Mouse (Mus musculus) midbrain, embryonic 11.5 days (tissue): ENCODE data around the gene Abhd18. TPM values are rescaled to one million over a fixed set of nuclear protein-coding genes. Genes with fewer than 3 reads are reported as not detected.
"Not testable (repeated sequence)": the region's sequence is repeated elsewhere in the genome, so short reads cannot be mapped to it uniquely, and the experiment has no call there.

ENCODE experiments used
- ATAC-seq: fragments of 200-750 bp; cut with Nextera tagmentation; 2 replicates; pipeline ENCODE4 v1.8.0; 2017; ENCODE audit warnings: moderate TSS enrichment, moderate library complexity; ENCODE audit not compliant: low FRiP score
- DNase-seq: peaks from one replicate; pipeline ENCODE4 v3.0.0; 2015; ENCODE audit warnings: low spot score; ENCODE audit errors: missing footprints
- H3K27ac ChIP-seq: fragments of 300-500 bp; sonication (generic); 2 replicates; pipeline ENCODE4 v1.5.1; 2014; ENCODE audit warnings: low read depth, low read length
- H3K27me3 ChIP-seq: fragments of 300-500 bp; sonication (generic); 2 replicates; pipeline ENCODE4 v1.6.1; 2014; ENCODE audit warnings: mild to moderate bottlenecking, low read length, moderate library complexity, mixed read lengths; ENCODE audit not compliant: control insufficient read depth, insufficient read depth
- H3K36me3 ChIP-seq: fragments of 300-500 bp; sonication (generic); 2 replicates; pipeline ENCODE4 v1.6.1; 2014; ENCODE audit warnings: mild to moderate bottlenecking, low read length, moderate library complexity, mixed read lengths; ENCODE audit not compliant: control insufficient read depth, insufficient read depth
- H3K4me1 ChIP-seq: fragments of 300-500 bp; sonication (generic); 2 replicates; pipeline ENCODE4 v1.6.1; 2014; ENCODE audit warnings: low read length; ENCODE audit not compliant: control insufficient read depth, insufficient read depth
- H3K4me2 ChIP-seq: fragments of 300-500 bp; sonication (generic); 2 replicates; pipeline ENCODE4 v1.6.1; 2014; ENCODE audit warnings: mild to moderate bottlenecking, moderate library complexity
- H3K4me3 ChIP-seq: fragments of 300-500 bp; sonication (generic); 2 replicates; pipeline ENCODE4 v1.5.1; 2014; ENCODE audit warnings: low read depth, low read length
- H3K9ac ChIP-seq: fragments of 300-500 bp; sonication (generic); 2 replicates; pipeline ENCODE4 v1.6.1; 2014; ENCODE audit warnings: low read length
- H3K9me3 ChIP-seq: fragments of 300-500 bp; sonication (generic); 2 replicates; pipeline ENCODE4 v1.6.1; 2016; ENCODE audit warnings: low read length; ENCODE audit not compliant: control insufficient read depth
- WGBS: fragments of 180-500 bp; shearing (Covaris S2); extraction: QIAGEN DNeasy Blood & Tissue Kit; methylation state at CpG from one replicate; pipeline ENCODE4 v1.1.7; 2014; 5-methylcytosine and 5-hydroxymethylcytosine counted together
- polyA plus RNA-seq: library from polyadenylated mRNA; unstranded; fragments of >200 nt; fragmentation: Nextera tagmentation; extraction: Ambion mirVana; gene quantifications from 2 replicates; pipeline ENCODE4 v1.2.1, GENCODE M21; 2014

The Abhd18 gene
- 4.1 and 5.4 TPM in 2 replicates for polyA plus RNA-seq

DNA sequence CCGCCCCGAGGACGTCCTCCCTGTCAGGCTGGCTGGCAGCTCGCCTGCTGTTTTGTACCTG lies at the start of gene Abhd18:
Gene Abhd18 (plus strand): TSS at position 14 of the 61 bp plus-strand sequence.
- not testable (repeated sequence) for H3K27me3 ChIP-seq, H3K9me3 ChIP-seq, ATAC-seq, H3K4me1 ChIP-seq, H3K36me3 ChIP-seq, DNase-seq
- Histone ChIP-seq H3K27ac (peak within 1 kb of the TSS; percentile 40; the same call in 1 of the 2 replicates), H3K4me2 (peak within 1 kb of the TSS; percentile 54), H3K9ac (peak within 1 kb of the TSS; percentile 71), H3K4me3 (peak within 1 kb of the TSS; percentile 34)
- WGBS, result no CpG with 5 or more reads among the region's 4 CpGs

DNA sequence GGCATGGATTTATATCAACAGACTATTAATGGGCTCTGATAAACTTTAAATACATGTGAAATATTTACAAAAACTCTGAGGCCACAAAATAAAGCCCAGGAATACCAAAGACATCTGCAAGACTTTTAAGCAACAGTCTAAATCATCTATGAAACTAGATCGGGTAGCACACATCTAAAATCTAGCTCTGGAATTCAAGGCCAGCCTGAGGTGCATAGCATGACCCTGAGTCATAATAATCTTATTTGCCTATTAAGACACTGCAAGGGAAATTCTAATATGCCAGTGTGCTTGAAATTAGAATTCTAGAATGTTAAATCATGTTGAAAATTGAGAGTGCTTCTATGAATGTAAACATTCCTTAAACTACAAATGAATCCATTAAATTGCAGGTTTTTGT lies 48.7 kb upstream of the Abhd18 start:
- DNase-seq (no peak), ATAC-seq (no peak)
- peaks cover 6% of the 10 kb centered on the region; the same call in 1 of the 2 replicates for H3K36me3 ChIP-seq
- no peak overlapping the region for H3K4me2 ChIP-seq
- no peak overlapping the region for H3K4me3 ChIP-seq
- 76% methylated on average over 1 of the region's 1 CpGs for WGBS
- H3K27ac ChIP-seq, result no peak overlapping the region
- no peak overlapping the region for H3K9ac ChIP-seq
- H3K9me3 ChIP-seq, result no peaks in the 10 kb centered on the region
- no peaks in the 10 kb centered on the region for H3K27me3 ChIP-seq
- peaks cover 6% of the 10 kb centered on the region for H3K4me1 ChIP-seq

DNA sequence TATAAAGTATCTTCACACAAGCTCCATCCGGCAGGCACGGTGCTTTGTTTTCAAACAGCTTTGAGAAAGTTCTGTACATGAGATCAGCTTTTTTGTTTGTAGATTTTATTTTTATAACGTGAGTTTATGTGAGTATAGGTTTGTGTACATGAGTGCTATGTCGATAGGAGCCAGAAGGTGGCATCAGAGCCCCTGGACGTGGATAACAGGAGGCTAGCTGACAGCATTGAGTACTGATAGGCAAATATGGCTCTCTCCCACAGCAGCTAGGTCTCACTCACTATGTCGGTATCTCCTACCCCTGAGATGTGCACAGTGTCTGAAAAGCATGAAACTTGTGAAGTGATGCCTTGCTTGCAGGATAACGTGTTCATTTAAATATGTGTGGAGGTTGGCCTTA lies 48.3 kb upstream of the Abhd18 start:
- Histone ChIP-seq H3K9me3 (no peaks in the 10 kb centered on the region), H3K4me3 (no peak overlapping the region), H3K27ac (no peak overlapping the region), H3K9ac (no peak overlapping the region), H3K4me1 (peaks cover 6% of the 10 kb centered on the region), H3K4me2 (no peak overlapping the region), H3K27me3 (no peaks in the 10 kb centered on the region), H3K36me3 (peaks cover 6% of the 10 kb centered on the region; the same call in 1 of the 2 replicates)
- ATAC-seq (no peak), DNase-seq (peak; percentile 87)
- 42% methylated on average over 7 of the region's 7 CpGs for WGBS

DNA sequence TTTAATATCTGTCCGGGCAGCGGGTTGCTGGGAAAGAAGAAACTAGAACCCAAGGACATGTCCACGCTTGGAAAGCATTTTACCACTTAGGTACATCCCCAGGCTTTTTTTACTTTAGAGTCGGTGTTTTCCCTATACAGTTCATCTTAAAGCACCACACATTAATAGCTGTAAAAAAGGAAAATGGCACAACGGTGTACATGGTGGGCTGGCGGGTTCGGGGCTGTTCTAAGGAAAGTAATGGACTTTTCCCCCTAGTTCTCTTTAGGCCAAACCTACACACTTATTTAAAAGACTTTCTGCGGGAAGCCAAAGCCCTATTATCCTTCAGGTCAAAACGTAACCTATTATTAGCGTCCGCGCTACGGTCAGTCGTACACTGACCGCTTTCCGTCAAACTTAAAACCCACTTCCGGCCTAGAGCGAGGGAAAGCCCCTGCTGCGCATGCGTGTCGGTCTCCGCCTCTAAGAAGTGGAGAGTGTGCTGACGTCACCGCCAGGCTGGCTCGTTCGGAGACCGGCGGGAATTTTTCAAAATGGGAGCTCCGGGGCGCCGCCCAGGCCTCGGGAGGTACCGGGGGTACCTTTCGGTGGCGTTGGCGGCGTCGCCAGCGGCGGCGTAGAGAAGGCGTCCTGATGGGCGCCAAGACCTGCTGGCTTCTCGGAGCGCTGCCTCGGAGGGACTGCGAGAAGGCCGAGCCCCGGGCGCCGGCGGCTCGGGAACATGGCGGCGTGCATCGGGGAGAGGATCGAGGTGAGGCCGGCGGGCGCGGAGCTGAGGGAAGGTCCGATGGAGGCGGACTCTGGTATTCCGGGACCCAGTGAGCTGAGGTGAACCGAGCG lies 47.0 kb upstream of the Abhd18 start, which contains the start of gene Plk4:
Gene Plk4 (plus strand): TSS at position 490 of the 843 bp plus-strand sequence.
- H3K4me1 ChIP-seq, result peaks cover 6% of the 10 kb centered on the region
- no peaks in the 10 kb centered on the region for H3K9me3 ChIP-seq
- peak within 1 kb of the TSS; percentile 80 for H3K4me2 ChIP-seq
- DNase-seq (peak; percentile 99), ATAC-seq (peak; percentile 98)
- H3K9ac ChIP-seq, result peak within 1 kb of the TSS; percentile 93
- H3K27me3 ChIP-seq, result no peaks in the 10 kb centered on the region
- peak within 1 kb of the TSS; percentile 92 for H3K4me3 ChIP-seq
- no peak within 1 kb of the TSS; the same call in 1 of the 2 replicates for H3K27ac ChIP-seq
- WGBS, result 2% methylated on average over 66 of the region's 66 CpGs
- peaks cover 6% of the 10 kb centered on the region; the same call in 1 of the 2 replicates for H3K36me3 ChIP-seq

DNA sequence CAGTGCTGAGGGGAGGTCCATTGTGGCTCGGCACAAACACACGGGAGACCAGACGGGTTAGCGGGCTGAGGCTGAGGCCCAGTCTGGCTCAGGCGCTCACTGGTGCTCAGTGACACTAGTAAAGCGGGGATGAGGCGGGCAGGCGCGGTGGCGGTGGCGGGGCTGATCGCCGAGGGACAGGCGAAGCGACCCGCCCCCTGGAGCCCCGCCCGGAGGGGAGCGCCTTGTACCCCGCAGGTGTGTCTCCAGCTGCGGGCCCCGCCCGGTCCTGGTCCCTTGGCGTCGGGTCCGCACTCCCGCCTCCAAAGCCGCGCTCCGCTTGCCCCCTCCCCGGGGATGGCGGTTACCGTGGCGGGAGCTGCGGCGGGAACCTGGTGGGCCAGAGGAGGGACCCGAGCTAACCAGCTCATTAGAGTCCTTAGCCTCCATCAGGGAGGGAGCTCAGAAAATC lies 46.4 kb upstream of the Abhd18 start:
- under 1% methylated on average over 31 of the region's 37 CpGs for WGBS
- H3K36me3 ChIP-seq, result peaks cover 12% of the 10 kb centered on the region; the same call in 1 of the 2 replicates
- peak overlapping the region; percentile 92 for H3K4me3 ChIP-seq
- DNase-seq (peak; percentile 87), ATAC-seq (peak; percentile 87)
- no peaks in the 10 kb centered on the region for H3K27me3 ChIP-seq
- peak overlapping the region; percentile 80 for H3K4me2 ChIP-seq
- peak overlapping the region; percentile 93 for H3K9ac ChIP-seq
- peaks cover 6% of the 10 kb centered on the region for H3K4me1 ChIP-seq
- no peak overlapping the region; the same call in 1 of the 2 replicates for H3K27ac ChIP-seq
- H3K9me3 ChIP-seq, result no peaks in the 10 kb centered on the region

DNA sequence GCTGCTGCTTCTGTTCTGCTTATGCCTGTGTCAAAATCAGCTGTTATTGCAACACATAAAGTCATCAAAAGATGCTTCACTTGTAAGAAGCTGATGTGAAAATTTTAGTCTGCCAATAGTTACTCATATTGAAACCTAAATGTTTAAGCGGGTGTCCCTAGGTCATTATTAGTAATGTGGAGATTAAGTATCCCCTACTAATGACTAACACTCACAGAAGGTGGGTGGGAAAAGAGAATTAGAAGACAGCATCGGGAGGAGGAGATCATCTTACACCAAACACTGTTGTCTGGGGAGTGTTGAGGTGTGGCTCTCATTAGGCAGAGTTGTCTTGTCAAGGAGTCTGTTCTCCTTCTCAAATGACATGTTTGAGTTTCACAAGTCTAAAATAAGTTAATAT lies 39.9 kb upstream of the Abhd18 start:
- no peaks in the 10 kb centered on the region for H3K27me3 ChIP-seq
- ATAC-seq, result no peak
- H3K36me3 ChIP-seq, result peaks cover 21% of the 10 kb centered on the region; the same call in 1 of the 2 replicates
- no peak overlapping the region for H3K4me2 ChIP-seq
- H3K4me1 ChIP-seq, result no peaks in the 10 kb centered on the region
- H3K4me3 ChIP-seq, result no peak overlapping the region
- H3K9ac ChIP-seq, result no peak overlapping the region
- no peak for DNase-seq
- H3K9me3 ChIP-seq, result no peaks in the 10 kb centered on the region
- 74% methylated on average over 2 of the region's 2 CpGs for WGBS
- no peak overlapping the region for H3K27ac ChIP-seq

DNA sequence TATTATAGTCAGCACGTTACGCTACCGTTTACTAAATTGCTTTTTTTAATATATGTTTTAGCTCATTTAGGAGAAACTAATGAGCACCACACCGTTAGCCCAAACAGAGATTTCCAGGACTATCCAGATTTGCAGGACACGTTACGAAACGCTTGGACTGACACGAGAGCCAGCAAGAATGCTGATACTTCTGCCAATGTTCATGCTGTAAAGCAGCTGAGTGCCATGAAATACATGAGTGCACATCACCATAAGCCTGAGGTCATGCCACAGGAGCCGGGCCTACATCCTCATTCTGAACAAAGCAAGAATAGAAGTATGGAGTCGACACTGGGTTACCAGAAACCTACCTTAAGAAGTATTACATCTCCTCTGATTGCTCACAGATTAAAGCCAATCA lies 38.1 kb upstream of the Abhd18 start:
- no peak for DNase-seq
- H3K9ac ChIP-seq, result no peak overlapping the region
- H3K9me3 ChIP-seq, result no peaks in the 10 kb centered on the region
- no peak overlapping the region for H3K4me2 ChIP-seq
- WGBS, result 95% methylated on average over 10 of the region's 10 CpGs
- no peaks in the 10 kb centered on the region for H3K4me1 ChIP-seq
- H3K27ac ChIP-seq, result no peak overlapping the region
- H3K36me3 ChIP-seq, result peaks cover 24% of the 10 kb centered on the region
- no peak for ATAC-seq
- no peaks in the 10 kb centered on the region for H3K27me3 ChIP-seq
- H3K4me3 ChIP-seq, result no peak overlapping the region

DNA sequence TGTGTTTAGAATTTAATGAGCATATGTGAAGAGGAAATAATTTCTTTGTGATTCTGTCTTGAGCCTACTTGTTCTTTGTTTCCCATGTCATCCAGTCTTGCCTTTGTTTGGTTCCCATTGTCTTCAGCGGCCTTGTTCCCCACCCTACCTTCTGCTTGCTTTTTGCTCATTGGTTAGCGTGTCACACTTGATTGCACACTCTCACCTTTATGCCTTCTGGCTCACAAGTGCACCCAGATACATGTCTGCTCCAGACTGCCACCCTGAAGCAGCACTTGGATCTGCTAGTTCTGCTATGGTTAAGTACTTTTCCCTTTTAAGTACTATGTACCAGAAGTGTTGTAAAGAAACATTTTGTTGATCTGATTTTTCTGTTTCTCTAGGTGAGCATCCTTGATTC lies 36.9 kb upstream of the Abhd18 start:
- WGBS, result 60% methylated on average over 2 of the region's 2 CpGs
- H3K4me2 ChIP-seq, result no peak overlapping the region
- H3K9ac ChIP-seq, result no peak overlapping the region
- H3K4me3 ChIP-seq, result no peak overlapping the region
- no peak overlapping the region for H3K27ac ChIP-seq
- no peaks in the 10 kb centered on the region for H3K4me1 ChIP-seq
- no peaks in the 10 kb centered on the region for H3K27me3 ChIP-seq
- ATAC-seq (no peak), DNase-seq (no peak)
- H3K36me3 ChIP-seq, result peaks cover 23% of the 10 kb centered on the region
- H3K9me3 ChIP-seq, result no peaks in the 10 kb centered on the region

DNA sequence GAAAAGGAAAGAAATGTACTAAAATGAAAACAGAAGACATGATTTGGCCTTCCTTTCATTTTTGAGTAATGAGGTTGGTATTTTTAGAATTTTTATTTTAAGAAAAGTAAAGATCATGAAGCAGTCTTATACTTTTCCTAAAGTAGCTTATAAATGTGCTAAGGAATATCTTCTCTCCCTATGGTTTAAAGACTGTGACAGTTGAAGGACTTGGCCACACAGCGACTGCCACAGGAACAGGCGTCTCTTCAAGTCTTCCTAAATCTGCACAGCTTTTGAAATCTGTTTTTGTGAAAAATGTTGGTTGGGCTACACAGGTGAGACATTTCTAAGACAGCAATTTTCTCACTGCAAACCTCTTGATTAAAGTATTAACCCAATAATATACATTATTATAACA lies 33.5 kb upstream of the Abhd18 start:
- Histone ChIP-seq H3K4me2 (no peak overlapping the region), H3K4me3 (no peak overlapping the region), H3K9me3 (no peaks in the 10 kb centered on the region), H3K27ac (no peak overlapping the region), H3K4me1 (no peaks in the 10 kb centered on the region), H3K36me3 (peaks cover 21% of the 10 kb centered on the region), H3K27me3 (no peaks in the 10 kb centered on the region), H3K9ac (no peak overlapping the region)
- ATAC-seq (no peak), DNase-seq (peak; percentile 73)
- 89% methylated on average over 2 of the region's 2 CpGs for WGBS
